Mouse (Mus musculus) MEL (cell line): ENCODE data around the gene Tnfrsf21.

Source experiments
- CHD2 ChIP-seq: IDR thresholded peaks from 2 replicates; pipeline ENCODE4 v1.6.1; 2011; ENCODE audit warnings: low read length, improper control_type of control experiment
- E2F4 ChIP-seq: IDR thresholded peaks from 2 replicates; pipeline ENCODE4 v1.6.1; 2011; ENCODE audit warnings: low read depth, low read length, improper control_type of control experiment, borderline replicate concordance
- MEF2A ChIP-seq: IDR thresholded peaks from 2 replicates; pipeline ENCODE4 v1.6.1; 2014; ENCODE audit warnings: low read depth, mild to moderate bottlenecking, inconsistent platforms, low read length, improper control_type of control experiment; ENCODE audit not compliant: poor library complexity, insufficient replicate concordance, severe bottlenecking; ENCODE audit errors: extremely low read depth

- TF ChIP-seq CHD2 (no peak), MEF2A (no peak), E2F4 (no peak)
Measured at GRCm38 (mm10) chr17:43090948-43091724, 74.8 kb downstream of the Tnfrsf21 start.
